9 mouse cellular contexts compared by ENCODE assay signal in genomic region chr2:105799840-105800239, GRCm38 (mm10).
A peak's percentile ranks its signal among the peaks of the same experiment; 100 is the strongest.
DNase-seq lines count a peak whose midpoint lies in the region; ATAC-seq and TF ChIP-seq lines count a peak whose summit lies in the region.
"Had no signal": no experiment of that assay in that cellular context is flagged by ENCODE, and none has a peak within 500 bp of the region (broad histone marks: within the 10 kb centered on the region; RNA-seq: fewer than 3 reads in every experiment).

No protein-coding gene starts in this region.

- peak; percentile 17 for DNase-seq in heart, postnatal 4 days
- DNase-seq in midbrain, postnatal 0 days (ENCODE audit: low spot score) = peak; percentile 69
- peak; percentile 90 for DNase-seq in cerebellum, adult 9-10 months
- DNase-seq in retina, postnatal 1 day = peak; percentile 61
- no peak for DNase-seq in right cerebral cortex, postnatal 36 days (ENCODE audit: low spot score in 2 of 2)
- DNase-seq in frontal cortex, postnatal 25 days (ENCODE audit: low spot score in 2 of 2) = no peak

- H3K4me2 ChIP-seq in heart, embryonic 12.5 days = no peak overlapping the region
- H3K4me2 ChIP-seq in midbrain, postnatal 0 days (ENCODE audit: low read depth, low read length, poor library complexity, severe bottlenecking) = no peak overlapping the region
- H3K4me2 ChIP-seq in midbrain, embryonic 15.5 days = no peak overlapping the region
- H3K4me2 ChIP-seq: limb, embryonic 13.5 days had no signal

- TF ChIP-seq CTCF in midbrain, postnatal 0 days (IDR thresholded peaks at IDR 0.05) = peak; percentile 28

- H3K9me3 ChIP-seq in heart, embryonic 12.5 days (replicated peaks) = no peaks in the 10 kb centered on the region
- H3K9me3 ChIP-seq in midbrain, postnatal 0 days (ENCODE audit: low read length) = no peaks in the 10 kb centered on the region
- H3K9me3 ChIP-seq in midbrain, embryonic 15.5 days = no peaks in the 10 kb centered on the region
- H3K9me3 ChIP-seq: limb, embryonic 13.5 days had no signal

- H3K9ac ChIP-seq in heart, embryonic 12.5 days = no peak overlapping the region
- H3K9ac ChIP-seq in midbrain, postnatal 0 days (replicated peaks; ENCODE audit: low read length, poor library complexity, severe bottlenecking) = no peak overlapping the region
- H3K9ac ChIP-seq in midbrain, embryonic 15.5 days = no peak overlapping the region
- H3K9ac ChIP-seq: limb, embryonic 13.5 days had no signal

- H3K27ac ChIP-seq in heart, embryonic 12.5 days (ENCODE audit: poor library complexity, severe bottlenecking) = no peak overlapping the region
- H3K27ac ChIP-seq in midbrain, postnatal 0 days (ENCODE audit: low read depth, low read length) = no peak overlapping the region
- no peak overlapping the region for H3K27ac ChIP-seq in midbrain, embryonic 15.5 days
- H3K27ac ChIP-seq: limb, embryonic 13.5 days had no signal

- 64% methylated on average over 2 of the region's 2 CpGs for WGBS in heart, embryonic 12.5 days
- 70% methylated on average over 2 of the region's 2 CpGs for WGBS in midbrain, postnatal 0 days
- 77% methylated on average over 2 of the region's 2 CpGs for WGBS in midbrain, embryonic 15.5 days

- no peak for ATAC-seq in heart, embryonic 12.5 days (ENCODE audit: insufficient number of reproducible peaks, low FRiP score)
- ATAC-seq in midbrain, postnatal 0 days (ENCODE audit: low FRiP score) = no peak
- no peak for ATAC-seq in midbrain, embryonic 15.5 days (replicated peaks)

- no peaks in the 10 kb centered on the region for H3K4me1 ChIP-seq in heart, embryonic 12.5 days (replicated peaks)
- no peaks in the 10 kb centered on the region for H3K4me1 ChIP-seq in midbrain, postnatal 0 days (ENCODE audit: insufficient read depth, low read length)
- H3K4me1 ChIP-seq in midbrain, embryonic 15.5 days = no peaks in the 10 kb centered on the region
- H3K4me1 ChIP-seq: limb, embryonic 13.5 days had no signal

- no peaks in the 10 kb centered on the region for H3K36me3 ChIP-seq in heart, embryonic 12.5 days
- no peaks in the 10 kb centered on the region for H3K36me3 ChIP-seq in midbrain, postnatal 0 days (ENCODE audit: insufficient read depth, low read length)
- no peaks in the 10 kb centered on the region for H3K36me3 ChIP-seq in midbrain, embryonic 15.5 days (replicated peaks)
- H3K36me3 ChIP-seq: limb, embryonic 13.5 days had no signal

- no peak overlapping the region for H3K4me3 ChIP-seq in heart, embryonic 12.5 days
- H3K4me3 ChIP-seq in midbrain, postnatal 0 days (ENCODE audit: low read depth, low read length) = no peak overlapping the region
- H3K4me3 ChIP-seq in midbrain, embryonic 15.5 days = no peak overlapping the region
- H3K4me3 ChIP-seq: limb, embryonic 13.5 days had no signal

- H3K27me3 ChIP-seq in heart, embryonic 12.5 days (replicated peaks) = no peaks in the 10 kb centered on the region
- no peaks in the 10 kb centered on the region for H3K27me3 ChIP-seq in midbrain, postnatal 0 days (ENCODE audit: insufficient read depth, low read length)
- peaks cover 2% of the 10 kb centered on the region for H3K27me3 ChIP-seq in midbrain, embryonic 15.5 days (replicated peaks)
- H3K27me3 ChIP-seq: limb, embryonic 13.5 days had no signal

Comparison
In these comparisons a context has a peak if more than half of its experiments do, and no peak if none do; other contexts are left out.
1. DNase-seq: peak in heart, postnatal 4 days (single experiment), midbrain, postnatal 0 days (single experiment), cerebellum, adult 9-10 months (single experiment) and retina, postnatal 1 day (single experiment); none in right cerebral cortex, postnatal 36 days (0 of 2) and frontal cortex, postnatal 25 days (0 of 2).